Mouse (Mus musculus): ENCODE data around the gene Mecom. TPM values are rescaled to one million over a fixed set of nuclear protein-coding genes. Genes with fewer than 3 reads are reported as not detected.
A peak's percentile ranks its signal among the peaks of the same experiment; 100 is the strongest.
"Not testable (repeated sequence)": the region's sequence is repeated elsewhere in the genome, so short reads cannot be mapped to it uniquely, and the experiment has no call there.

The Mecom gene
- total RNA-seq, 2 experiments from 2014 or later = 5.0 to 6.9 TPM

DNA sequence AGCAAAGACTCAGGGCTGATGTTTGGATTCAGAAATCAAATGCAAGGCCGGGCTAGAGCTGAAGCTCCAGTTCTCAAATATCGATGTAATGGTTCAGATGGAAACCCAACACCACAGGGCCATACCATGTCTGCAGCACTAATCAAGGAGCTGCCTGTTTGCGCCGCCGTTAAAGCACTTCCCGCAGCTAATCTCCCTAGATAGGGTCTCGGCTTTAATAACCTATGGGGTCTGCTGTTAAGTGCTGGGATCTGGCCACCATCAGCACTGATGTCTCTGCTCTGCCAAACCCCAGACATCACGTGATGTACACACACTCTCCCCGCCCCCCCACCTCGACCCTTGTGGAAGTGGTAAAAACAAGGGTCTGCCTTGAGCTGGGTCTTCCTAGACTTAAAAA, 289.4 kb downstream of the Mecom start:
- DNase-seq (ENCODE audit: low spot score in 2 of 2) = no peak

DNA sequence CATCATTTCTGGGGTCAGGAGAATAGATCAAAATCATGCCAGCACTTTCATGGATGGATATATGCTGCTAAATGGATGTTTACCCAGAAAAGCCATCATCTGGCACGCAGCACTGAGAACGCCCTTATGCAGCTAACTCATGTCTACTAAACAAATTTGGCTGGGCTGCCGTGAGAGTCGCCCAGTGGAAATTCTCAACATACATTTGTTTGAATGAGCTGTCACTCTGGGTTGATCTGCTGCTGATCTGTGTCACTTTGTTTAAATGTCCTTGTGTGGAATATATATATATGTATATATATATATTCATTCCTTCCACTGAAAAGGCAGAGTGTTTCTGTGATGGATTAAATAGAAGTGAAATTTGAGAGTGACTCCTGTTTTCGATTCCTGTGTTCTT, 290.0 kb downstream of the Mecom start:
- DNase-seq (ENCODE audit: low spot score in 2 of 2) = no peak

DNA sequence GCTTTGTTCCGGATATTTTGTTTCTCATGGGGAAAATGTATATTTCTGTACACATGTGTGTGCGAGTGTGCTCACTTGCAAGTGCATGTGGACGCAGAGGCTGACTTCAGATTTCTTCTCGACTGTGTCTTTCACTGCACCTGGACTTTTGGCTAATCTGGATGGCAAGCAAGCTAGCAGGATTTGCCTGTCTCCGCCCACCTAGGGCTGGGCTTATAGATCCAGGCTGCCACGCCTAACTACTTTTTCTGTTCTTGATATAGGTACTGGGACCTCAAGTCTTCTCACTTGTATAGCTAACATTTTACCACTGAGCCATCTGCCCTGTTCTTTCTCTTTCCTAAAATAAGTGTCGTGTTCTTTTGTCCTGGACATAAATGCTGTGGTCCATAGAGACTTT, 290.9 kb downstream of the Mecom start:
- no peak for DNase-seq (ENCODE audit: low spot score in 2 of 2)

DNA sequence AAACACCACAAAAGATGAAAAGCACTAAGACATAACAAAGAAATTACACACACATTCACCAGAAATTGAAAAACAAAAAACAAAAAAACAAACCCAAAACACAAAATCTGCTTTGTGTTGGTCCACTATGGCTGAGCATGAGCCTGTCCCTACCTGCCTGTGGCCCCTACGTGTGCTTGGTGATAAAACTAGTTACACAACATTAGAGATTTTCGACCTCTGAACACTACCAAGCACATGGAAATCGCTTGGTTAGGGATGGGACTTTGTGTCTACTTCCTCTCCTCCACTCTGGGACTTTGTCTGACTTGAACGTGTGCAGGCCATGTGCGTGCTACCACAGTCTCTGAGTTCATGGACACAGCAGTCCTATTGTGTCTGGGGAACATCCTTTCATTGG, 292.0 kb downstream of the Mecom start:
- no peak for DNase-seq (ENCODE audit: low spot score in 2 of 2)

DNA sequence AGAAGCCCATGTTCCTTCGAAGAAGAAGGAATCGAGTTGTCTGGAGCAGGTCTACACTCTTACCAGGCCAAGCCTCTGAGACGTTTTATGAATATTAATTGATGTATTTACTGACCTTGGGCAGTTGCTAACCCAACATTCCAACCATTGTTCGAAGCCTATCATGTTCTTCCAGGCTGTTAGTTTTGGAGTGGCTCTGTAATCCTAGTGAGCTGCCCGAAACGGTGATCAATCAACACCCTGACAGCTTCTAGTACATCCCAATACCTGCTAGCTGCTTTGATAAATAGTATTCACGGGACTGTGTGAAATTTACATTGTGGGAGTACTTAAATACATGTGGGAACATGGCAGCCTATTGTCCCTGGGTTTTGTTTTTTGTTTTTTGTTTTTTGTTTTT, 293.4 kb downstream of the Mecom start:
- DNase-seq (ENCODE audit: low spot score in 2 of 2) = no peak

DNA sequence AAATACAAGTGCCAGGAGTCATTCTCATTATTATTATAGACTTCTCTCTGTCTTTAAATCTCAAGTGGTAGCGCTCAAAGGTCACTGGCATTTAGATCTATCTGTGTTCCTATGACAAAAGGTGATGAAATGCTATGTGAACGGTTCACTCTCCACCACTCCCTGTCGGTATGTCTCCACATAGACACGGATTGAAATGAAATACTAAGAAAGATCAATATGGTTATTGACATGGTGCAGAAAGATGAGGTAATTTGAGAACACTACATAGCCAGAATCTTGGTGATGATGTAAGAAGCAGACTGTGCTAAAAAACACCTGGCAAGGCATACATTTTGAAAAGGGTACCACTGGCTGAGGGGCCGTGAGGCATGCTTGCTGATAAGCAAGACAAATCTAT, 294.1 kb downstream of the Mecom start:
- DNase-seq (ENCODE audit: low spot score in 2 of 2) = no peak

DNA sequence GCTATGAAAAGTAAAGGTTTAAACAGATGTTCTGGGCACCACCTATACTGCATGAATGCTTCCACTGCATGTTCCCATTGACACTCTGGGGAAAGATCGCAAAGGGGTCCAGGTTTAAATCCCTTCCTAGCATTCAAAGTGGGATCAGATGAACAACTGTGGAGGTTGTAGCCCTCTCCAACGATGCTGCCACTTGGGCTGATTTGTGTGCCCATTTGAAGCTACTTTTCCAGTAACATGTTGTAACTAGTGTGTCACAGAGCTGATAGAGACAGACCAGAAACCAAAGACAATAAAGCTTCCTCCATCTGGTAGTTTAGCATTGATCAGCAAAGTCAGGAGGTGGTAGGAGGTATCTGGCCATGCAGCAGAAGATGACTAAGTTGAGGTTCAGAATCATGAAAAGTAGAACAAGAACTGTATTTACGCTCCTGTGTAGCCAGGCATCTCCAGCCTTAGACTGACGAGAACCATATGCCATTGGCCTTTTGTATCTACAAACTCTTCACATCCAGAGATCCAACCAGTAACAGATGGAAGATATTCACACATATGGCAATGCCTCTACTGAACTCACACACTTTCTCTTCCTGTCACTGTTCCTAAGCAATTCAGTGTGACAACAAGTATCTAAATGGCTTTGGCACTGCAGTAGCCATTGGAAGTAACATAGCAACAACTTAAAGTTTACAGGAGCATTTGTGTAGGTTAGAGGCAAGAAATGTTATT, 299.0 kb downstream of the Mecom start:
- DNase-seq (ENCODE audit: low spot score in 2 of 2) = peak in 1 of 2 experiments; percentile 49

DNA sequence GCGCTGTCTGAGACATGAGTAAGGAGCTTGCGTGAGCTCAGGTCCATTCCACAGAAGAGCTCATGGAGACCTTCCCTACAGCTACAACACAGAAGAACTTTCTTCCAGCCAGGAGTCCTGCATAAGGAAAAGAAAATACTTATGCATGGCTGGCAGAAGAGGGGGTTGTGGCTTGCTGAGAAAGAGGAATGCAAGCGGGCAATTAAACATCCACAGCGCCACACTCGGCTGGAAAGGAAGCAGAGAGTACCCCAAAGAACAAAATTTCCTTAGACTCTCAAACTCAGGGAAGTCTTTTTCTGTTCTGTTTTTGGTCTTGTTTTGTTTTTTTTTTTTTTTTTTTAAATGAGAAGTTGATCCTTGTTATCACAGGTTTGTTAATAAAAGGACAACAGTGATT, 300.6 kb downstream of the Mecom start:
- DNase-seq (ENCODE audit: low spot score in 2 of 2) = no peak

DNA sequence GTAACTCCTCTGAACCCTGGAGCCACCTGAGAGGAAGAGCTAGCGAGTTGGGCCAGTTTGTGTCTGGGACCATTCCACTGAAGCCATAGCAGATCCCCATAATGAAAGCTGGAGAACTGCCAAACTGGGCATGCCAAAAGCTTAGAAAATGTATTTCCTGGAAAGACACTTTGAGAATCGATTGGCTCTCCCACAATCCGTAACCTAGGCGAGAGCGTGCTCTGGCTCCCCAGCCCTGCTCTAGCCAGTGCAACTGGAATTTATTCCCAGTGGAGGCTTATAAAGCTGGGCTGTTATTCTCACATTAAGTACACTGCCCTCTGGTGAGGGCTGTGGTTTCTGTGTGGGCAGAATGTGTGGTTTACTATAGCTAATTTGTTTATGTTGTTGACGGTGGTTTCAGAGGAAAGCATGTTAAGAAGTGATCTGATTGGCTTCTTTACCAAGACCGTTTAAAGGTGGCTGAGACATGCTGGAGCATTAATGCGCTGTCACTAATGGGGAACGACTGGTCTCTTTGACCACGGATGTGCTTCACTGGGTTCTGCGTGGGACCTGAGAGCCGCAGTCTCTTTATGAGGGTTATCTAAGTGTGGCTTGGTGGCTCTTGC, 301.3 kb downstream of the Mecom start:
- DNase-seq (ENCODE audit: low spot score in 2 of 2) = no peak

DNA sequence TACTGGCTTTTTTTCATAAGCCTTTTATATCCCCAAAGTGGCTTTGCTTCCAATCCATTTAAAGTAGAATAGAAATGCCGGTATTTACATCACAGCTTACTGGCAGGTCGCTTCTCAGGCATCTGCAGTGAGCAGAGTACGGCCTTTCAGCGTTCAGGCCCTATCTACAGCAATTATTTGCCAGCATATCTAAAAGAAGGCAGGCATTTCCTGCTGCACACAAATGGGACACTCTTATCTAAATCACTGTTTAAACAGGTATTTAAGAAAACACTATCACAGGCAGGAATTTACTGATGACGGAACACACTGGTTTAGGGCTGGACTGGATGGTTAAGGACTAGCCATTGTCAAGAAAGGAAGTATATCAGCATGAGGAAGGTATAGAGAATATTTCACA, 301.9 kb downstream of the Mecom start:
- DNase-seq (ENCODE audit: low spot score in 2 of 2) = no peak

DNA sequence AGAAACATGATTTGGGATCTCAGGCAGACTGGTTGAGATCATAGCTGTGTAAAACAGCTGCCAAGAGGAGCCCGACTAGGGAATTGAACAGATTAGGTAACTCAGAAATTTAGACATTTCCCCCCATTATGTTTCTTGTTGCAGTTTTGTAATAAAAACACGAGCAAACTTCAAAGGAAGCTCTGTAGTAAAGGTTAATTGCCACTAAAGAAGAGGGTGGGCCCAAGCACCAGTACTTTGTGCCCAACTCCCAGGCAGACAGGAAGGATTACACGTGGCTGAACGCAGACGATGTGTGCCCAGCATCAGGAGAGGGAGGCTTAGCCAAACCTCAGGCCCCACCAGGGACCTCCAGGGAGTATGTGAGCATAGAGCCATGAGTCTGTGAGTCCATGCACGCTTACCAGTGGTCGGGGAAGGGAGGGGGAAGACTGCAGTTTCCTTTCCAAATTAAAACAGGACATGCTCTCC, 303.4 kb downstream of the Mecom start:
- DNase-seq (ENCODE audit: low spot score in 2 of 2) = no peak

DNA sequence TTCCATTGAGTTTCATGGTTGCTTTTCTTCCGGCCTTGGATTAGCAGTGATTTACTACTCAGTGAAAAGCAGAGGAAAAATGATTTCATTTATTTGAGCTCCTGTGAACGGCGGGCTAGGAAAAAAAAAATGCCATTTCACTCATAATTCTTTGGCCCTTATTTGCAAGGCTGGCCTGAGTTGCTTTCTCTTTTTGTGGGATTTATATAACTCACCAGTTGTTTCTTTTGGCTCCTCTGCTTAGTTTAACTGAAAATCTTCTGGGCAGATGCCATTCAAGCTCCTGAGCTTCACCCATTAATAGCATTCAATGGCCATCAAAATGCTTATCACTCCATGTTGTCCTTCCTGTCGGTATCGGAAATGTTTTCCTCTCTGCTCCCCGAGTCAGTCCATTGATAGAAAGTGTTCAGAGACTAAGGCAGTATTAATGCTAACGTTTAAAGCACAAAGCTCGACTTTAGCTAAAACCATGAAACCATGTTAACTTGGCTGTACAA, 304.0 kb downstream of the Mecom start:
- DNase-seq (ENCODE audit: low spot score in 2 of 2) = no peak

DNA sequence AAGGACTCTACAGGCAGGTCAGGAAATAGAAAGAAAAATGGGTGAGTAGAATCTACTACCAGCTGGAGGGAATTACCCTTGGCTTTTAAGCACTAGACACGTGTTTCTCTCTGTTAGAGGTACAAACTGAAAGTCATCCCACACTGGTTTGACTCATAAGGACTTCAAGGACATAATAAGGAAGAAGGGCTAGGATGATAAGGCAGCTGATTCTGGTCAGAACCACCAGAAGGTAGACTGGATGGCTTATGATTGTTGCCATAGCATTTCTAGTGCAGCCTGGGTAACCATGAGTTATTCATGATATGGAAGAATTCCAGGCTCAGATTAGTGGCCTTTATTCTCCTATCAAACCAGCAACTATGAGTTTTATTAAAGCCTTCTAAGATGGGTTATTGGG, 308.4 kb downstream of the Mecom start:
- DNase-seq (ENCODE audit: low spot score in 2 of 2) = no peak

DNA sequence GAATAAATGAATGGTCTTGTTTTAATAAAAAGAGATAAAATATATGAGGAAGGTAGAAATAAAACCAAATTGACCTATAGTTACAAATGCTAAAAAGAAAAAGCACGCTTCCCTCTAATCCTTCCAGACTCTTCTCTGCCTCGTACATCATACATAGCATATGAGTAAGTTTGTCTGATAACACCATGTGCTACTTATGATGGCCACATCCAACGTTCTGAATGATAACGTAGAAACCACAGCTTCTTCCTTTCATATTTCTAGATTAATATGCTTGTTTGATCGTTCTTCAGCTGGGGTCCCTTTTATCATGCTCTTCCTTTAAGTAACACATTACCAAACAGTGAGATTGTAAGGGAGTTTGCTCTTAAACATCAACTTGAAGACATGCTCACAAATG, 310.3 kb downstream of the Mecom start:
- no peak for DNase-seq (ENCODE audit: low spot score in 2 of 2)

DNA sequence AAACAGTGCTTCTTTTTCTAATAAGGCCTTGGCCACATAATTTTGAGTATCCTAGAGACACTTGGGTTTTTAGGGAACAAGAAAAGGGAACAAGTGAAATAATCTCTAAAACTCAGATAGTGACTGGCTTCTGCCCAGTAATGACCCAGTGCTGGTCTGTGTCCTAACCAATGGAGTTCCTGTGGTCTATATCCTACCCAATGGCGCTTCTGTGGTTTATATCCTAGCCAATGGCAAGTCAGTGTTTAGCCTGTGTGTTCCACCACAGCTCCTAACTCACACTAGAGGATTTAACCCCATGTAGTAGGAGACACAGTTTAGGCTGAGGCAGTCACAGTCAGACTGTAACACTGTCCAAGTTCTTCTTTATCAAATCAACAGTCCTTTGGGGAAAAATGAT, 313.8 kb downstream of the Mecom start:
- no peak for DNase-seq (ENCODE audit: low spot score in 2 of 2)

DNA sequence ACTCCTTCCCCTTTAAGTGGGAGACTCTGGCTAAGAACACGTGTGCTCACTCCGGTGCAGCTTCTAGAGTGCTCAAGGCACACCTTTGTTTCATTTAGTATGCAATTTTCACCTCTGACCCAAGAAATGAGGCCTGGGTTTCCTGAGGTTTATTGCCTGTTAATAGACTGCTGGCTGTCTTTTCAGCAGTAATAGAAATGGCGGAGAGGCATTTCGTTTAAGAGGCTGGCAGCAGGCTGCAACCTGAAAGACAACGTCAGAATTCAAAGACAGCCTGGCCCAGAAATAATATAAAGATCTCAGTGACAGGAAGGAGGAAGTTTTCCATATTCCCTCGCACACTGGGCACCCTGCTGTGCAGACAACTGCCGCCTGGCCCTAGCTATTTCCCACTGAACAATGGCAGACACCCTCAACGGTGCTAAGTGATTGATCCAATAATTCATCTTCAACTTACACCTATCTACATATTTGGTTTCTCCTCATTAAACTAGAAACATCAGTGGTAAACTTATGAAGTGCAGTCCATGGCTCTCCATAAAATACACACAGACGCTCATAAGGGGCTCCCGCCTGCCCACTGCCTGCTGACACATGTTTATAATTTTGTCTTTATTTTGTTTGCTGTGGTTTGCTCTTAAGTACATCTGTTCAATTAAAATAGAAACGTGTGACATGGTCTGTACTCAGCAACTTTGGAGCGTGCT, 319.7 kb downstream of the Mecom start:
- DNase-seq (ENCODE audit: low spot score in 2 of 2) = no peak

DNA sequence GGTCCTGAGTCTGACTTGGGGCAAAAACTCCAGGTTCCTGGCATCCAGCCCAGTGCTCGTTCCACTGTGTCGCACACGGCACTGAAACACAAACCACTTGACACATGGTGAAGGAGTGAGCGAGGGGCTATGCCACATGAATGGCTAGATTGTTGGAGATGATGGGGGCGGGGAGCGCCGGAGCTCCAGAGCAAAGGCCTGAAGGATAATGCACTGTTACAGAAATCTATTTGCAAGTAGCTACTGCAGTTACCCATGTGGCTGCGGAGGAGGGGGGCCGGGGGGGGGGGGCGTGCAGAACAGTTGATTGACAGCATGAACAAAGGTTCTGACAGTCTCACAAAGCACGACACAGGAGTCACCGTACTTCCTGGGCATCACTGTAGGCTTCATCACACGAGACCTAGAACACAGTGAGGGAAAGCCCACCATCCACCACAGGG, 320.9 kb downstream of the Mecom start:
- no peak for DNase-seq (ENCODE audit: low spot score in 2 of 2)

DNA sequence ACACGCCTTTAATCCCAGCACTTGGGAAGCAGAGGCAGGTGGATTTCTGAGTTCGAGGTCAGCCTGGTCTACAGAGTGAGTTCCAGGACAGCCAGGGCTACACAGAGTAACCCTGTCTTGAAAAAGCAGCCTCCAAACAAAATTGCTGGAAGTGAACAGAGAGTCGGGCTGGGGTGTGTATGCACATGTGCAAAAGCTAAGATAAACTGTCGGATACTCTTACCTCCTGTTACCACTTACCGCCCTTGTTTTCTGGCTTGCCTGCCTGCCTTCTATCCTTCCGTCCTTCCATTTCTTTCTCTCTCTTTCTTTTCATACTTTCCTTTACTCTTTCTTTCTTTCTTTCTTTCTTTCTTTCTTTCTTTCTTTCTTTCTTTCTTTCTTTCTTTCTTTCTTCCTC, 322.6 kb downstream of the Mecom start:
- DNase-seq (ENCODE audit: low spot score in 2 of 2) = not testable (repeated sequence)

DNA sequence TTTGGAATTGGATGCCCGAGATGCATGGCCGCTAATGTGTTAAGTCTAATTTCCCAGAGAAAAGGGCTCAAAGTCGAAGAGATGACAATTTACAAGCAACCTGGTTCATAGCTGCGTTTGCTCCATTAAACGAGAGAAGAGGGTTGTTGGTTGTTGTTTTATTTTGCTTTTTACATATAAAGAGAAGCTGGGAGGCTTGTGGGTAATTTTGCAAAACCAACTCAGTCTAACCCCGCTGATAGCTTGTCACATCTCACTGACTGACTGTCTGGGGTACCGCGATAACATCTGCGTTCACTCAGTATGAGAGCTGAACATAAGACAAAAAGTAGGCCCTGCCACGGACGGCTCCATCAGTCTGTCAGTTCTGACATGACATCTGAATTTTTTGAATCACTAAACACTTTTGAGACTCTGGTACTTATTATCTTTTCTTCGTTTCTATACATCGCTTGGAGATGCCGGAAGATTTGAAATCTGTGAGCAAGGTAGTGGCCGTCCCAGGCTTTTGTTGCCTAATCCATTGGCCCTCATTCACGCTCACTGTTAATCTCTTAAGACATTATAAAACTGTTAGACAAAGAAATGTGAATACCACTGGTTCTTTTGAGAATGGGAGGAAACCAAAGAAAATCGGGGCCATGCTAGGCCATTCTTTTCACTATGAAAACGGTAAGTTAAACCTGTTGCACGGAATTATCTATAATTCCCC, 327.0 kb downstream of the Mecom start:
- no peak for DNase-seq (ENCODE audit: low spot score in 2 of 2)

DNA sequence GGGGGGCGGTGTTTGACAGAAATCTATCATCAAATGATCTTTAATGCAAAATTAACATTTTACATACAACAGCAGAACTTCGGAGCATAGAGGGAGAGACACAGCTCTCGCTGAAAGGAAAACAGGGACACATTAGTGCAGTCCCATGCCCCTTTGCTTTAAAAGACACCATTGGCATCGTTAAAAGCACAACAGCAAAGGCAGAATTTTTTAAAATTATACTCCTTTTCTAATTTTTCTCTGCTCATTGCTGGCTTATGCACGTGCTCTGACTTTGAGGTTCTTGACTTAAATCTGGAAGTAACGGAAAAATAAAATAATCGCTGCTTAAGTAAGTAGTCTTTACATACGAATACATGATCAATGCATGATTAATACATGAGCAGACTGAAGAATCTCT, 327.9 kb downstream of the Mecom start:
- DNase-seq (ENCODE audit: low spot score in 2 of 2) = no peak

DNA sequence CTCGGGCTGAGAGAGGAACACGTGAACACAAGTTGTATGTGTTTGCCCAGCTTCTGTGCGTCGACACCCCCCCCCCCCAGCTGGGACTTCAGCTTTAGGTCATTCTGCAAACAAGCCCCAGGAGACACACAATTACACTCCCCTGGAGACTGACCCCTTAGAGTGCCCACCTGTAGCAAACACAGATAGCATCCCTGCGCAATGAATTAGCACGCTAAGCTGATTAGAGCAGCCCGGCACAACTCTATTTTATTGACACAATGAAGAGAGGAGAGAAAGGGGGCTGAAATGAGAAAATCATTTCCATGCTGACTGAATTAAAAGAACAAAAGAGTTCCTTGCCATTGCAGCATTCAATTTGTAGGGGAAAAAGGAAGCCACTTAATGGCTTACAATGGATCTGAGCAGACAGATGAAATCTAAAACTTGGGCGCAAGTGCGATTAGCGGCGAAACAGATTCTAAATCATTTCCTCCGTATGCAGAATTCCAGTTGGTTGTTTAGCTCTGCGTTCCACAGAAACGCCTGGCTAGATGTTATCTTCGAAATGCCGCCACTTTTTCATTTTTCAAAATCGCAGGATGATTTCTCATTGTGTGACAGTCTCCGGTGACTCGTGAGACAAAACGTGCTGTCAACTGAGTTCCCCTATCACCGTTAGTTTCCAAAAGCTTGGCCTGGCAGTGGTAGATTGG, 328.5 kb downstream of the Mecom start:
- no peak for DNase-seq (ENCODE audit: low spot score in 2 of 2)
